Mouse (Mus musculus) liver, adult (tissue): ENCODE data around the gene Onecut1.

Experiments
- GATA4 ChIP-seq: IDR thresholded peaks from 2 replicates; pipeline ENCODE4 v1.6.1; 2014; ENCODE audit warnings: mild to moderate bottlenecking, low read length; ENCODE audit not compliant: insufficient replicate concordance

Gene Onecut1

DNA sequence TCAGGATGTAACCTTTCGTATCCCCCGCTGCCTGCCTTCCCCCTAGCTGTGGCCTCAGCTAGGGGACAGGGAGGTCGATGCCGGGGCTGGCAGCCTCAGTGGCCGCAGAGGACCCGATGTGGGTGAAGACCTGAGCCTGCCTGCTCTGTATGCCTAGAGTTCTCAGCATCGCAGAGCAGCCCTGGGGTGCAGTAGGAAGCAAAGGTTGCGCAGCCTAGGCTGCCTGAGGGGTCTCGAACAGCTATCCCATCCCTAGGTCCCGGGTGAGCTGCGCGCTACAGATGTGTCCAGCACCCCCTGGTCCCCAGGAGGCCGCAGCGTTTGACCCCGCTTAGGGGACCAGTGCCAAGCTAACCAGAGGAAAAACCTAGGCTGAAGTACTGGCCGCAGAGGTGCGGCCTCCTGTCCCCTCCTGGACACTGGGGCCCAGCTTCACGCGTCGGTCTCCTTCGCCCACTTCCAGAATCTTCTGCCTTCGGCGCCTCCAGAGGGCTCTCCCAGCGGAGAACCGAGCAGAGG lies 7.6 kb upstream of the Onecut1 start:
- TF ChIP-seq GATA4, result no peak

DNA sequence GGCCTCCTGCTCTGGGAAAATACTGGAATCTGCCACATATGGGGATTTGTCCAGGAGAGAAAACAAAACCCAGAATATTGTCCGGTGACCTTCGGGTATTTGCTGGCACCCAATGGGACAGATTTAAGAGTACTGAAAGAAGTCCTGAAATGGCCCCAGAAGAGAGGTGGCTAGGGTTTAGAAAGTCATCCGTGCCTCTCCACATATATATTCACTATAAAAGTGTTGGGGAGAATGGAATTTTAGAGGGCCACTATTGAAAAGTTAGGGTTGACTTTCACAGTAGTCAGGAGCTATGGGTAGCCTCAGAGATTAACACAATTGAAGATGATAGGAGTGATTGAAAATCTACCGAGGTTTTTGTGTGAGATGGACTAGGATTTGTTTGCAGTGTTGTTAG lies 6.3 kb upstream of the Onecut1 start:
- TF ChIP-seq GATA4, result no peak

DNA sequence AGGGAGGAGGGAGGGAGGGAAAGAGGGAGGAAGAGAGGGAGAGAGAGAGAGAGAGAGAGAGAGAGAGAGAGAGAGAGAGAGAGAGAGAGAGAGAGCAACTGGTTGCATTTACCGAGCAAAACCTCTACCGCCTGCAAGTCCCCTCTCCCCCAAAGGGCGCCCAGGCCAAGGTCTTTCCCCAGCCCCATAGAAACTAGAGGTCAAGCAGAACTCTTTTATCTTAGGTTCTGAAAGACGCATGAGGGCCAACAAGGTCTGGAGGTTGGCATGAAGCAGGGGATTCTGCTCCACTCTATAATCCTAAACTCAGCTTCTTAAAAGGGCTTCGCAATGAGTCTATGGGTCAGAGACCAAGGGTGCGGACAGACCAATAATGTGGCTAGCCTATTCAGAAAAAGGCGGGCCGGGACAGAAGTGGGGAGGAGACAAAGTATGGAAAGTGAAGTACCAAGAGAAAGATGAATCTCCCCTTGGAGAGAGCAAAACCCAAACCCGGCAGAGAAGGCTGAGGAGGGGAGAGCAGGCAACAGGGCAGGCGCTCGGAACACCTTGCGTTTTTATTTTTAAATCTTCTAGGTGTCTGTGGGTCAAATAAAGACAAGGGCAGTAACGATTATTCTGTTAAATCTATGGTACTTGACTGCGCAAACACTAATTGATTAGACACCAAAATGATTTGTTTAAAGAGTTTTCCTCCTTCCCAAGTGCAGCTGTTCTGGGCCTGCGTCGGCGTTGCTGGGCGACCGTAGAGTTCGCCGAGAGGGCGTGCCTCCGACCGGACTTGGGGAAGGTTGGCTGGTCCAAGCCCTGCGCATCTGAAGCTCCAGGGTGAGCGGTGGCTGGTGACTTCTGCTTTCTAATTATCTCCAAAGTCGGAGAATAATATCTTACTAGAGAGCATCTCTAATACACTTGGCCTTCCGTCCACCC lies 4.9 kb upstream of the Onecut1 start:
- no peak for TF ChIP-seq GATA4

DNA sequence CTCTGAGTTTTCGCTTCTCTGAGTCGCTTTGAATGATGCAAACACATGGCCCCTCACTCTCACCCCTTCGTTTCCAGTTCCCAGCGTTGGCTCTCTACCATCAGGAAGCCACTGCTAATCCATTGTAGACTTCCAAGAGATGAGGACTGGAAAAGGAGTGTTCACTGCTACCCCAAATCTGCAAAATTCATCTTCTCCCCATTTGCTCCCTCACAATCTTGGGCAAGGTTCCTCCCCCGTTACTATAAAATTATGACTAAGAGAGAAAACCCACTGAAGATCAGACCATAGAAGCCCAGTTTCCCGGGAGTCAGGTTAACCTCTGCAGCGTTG lies 4.2 kb upstream of the Onecut1 start:
- no peak for TF ChIP-seq GATA4

DNA sequence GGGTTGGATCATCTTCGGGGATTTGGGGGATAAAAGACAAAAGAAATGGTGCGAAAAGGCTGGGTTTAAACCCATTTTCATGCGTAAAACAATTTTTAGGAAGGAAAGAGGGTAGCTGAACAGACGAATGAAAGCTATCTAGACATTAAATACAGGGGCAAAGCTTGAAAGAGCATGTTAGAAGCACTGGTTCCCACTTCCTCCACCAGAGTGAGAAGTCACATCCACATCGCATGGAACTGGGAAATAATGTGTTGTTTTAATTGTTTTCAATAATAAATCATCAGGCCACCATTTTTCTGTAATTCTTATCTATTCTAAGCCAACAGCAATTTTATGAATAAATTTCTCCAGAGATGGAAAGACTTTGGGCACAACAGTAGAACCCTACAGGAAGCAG lies 3.6 kb upstream of the Onecut1 start:
- no peak for TF ChIP-seq GATA4

DNA sequence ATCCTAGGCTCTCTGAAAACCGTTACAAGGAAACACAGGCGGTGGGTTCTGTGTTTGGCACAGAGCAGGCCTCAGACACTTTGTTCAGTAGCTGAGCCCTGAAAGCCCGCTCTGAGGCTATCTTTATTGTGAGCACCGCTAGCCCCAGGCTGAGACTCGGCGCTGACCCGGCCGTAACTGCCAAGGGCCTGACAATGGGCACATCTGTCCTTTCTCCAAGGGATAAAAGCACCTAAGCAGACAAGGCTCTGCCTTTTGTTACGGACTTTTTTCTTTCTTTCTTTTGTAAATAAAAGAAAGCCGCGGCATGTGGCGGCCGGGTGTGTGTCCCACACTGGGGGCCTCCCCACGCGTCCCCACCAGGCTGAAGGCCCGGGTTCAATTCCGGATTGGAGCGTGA lies 1.3 kb upstream of the Onecut1 start:
- no peak for TF ChIP-seq GATA4

DNA sequence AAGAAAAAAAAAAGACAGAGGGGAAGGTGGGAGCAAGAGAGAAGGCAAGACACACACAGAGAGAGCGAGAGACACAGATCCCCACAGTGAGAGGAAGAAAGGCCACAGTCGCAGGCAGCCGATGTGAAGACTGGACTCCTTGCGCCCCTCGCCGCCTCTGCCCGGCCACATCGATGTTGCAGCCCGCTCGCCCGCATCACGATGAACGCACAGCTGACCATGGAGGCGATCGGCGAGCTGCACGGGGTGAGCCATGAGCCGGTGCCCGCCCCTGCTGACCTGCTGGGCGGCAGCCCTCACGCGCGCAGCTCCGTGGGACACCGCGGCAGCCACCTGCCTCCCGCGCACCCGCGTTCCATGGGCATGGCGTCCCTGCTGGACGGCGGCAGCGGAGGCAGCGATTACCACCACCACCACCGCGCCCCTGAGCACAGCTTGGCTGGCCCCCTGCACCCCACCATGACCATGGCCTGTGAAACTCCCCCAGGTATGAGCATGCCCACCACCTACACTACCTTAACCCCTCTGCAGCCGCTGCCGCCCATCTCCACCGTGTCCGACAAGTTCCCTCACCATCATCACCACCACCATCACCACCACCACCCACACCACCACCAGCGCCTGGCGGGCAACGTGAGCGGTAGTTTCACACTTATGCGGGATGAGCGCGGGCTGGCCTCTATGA lies 517 bp downstream of the Onecut1 start:
- no peak for TF ChIP-seq GATA4

DNA sequence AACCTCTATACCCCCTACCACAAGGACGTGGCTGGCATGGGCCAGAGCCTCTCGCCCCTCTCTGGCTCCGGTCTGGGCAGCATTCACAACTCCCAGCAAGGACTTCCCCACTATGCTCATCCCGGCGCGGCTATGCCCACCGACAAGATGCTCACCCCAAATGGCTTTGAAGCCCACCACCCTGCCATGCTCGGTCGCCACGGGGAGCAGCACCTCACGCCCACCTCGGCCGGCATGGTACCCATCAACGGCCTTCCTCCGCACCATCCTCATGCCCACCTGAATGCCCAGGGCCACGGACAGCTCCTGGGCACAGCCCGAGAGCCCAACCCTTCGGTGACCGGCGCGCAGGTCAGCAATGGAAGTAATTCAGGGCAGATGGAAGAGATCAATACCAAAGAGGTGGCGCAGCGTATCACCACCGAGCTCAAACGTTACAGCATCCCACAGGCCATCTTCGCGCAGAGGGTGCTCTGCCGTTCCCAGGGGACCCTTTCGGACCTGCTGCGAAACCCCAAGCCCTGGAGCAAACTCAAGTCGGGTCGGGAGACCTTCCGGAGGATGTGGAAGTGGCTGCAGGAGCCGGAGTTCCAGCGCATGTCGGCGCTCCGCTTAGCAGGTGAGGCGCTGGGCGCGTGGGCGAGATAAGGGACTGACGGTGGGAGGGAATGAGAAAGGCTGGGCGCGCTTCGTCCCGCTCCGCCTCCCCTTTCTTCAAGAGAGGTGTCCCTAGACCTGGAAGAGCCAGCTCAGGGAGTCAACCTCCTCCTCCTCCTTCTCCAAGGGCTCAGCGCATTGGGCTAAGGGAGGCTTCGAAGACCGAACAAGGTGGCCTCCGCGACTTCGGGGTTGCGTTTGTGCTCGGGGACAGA lies 1.3 kb downstream of the Onecut1 start:
- 0 out of 2 replicates have a peak, but pooled peaks have one; percentile 11 for TF ChIP-seq GATA4

DNA sequence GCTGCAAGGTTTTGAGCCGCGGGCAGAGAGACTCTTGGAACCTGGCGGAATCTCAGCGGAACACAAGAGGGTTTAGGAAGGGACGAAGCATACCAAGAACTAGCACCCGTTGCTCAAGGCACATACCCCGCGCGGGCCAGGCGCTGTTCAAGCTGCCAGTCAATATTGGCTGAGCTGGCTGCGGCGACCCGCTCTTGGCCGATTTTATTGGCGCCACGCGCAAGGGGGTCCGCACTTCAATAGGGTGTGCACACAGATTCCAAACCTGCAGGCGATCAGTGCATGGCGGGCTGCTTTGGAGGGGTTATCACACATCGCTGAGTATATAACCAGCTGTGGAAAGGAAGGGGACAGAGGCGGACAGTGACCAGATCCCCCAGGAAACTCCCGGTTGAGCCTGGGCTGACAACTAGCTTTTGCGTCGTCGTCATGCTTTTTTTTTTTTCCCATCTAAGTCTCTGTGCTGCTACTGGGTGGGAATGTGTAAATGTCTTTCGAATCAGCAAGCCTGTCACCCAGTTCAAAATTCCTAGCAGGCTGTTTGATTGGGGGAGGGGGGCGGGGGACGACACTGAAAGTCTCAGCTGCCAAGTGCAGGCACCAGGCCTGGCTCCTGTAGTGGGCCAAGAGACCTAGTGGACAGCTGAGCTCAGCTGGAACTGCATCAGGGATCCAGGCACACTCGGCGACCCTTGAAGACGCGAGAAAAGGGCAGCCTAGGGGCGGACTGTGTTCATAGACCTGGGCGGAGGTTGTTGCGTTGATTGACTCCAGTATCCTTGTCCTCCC lies 2.1 kb downstream of the Onecut1 start:
- TF ChIP-seq GATA4, result no peak

DNA sequence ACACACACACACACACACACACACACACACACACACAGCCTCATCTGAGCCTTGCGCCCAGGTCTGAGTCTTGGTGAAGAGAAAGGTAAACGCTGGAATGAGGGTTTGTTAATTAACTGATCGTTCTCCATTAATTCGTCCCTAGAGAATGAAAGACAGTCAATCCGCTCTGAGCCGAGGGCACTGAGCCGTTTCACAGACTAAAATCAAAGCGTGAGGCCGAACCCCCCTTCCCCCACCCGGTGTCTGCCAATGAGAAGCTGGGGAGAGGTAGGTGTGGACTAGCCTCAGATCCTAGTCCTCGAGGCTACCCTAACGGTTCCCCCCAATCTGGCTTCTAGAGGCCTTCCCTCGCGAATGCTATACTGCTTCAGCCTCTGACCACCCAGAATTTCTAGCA lies 2.8 kb downstream of the Onecut1 start:
- TF ChIP-seq GATA4, result no peak

DNA sequence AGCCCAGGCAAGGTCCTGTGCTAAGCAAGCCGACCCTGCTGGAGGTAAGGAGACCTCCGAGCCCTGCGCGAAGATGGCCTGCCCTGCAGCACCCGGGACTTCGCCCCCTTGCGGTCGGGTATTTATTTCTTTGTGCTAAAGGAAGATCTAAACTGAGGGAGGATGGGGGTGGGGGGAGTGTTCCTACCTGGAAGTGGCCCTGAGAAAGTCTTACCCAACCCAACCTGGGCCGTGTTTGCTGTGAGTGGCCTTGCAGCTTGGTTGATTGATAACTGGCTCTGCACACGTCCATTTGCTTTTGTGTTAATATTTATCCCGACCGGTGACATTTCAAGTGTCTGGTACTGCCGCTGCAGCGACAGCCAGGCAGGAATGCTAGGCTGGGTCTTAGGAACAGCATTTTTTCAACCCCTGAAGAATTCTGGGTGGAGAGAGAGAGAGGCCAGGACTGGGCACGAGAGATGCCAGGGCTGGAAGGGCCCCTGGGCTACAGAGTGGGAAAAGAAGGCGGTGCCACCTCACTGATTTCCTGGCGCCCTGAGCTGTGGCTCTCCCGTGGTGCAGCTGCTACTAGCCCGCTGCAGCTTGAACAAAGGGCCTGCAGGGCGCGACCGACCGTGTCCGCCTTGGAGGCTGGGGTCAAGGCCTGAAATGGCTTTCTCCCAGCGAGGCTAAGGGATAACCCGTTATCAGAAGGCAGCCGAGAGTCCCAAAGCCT lies 5.0 kb downstream of the Onecut1 start:
- TF ChIP-seq GATA4, result peak; percentile 56; the same call in 1 of the 2 replicates

DNA sequence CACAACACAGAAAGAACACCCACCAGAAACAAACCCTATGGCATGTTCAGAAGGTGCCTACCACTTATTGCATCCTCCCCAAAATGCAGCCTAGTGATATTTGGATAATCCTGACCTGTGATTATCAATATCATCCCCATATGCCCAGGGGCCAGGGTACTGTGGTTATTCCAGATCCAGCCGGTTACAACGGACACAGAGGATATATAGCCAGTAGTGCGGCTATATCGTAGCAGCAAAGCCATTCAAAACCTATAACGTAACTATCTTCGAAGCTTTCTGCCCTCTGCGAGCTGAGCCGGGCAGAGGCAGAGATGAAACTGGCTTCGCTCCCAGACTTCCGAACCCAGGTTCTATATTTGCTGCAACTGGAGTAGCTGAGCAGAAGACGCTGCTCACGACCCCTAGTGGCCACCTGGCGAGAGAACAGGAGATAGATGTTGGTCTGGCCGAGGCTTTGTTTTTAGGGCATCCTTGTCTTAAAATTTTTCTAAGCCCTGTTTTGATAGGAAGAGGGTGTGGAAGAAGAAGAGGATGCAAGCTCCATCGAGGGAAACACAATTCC lies 6.0 kb downstream of the Onecut1 start:
- no peak for TF ChIP-seq GATA4

DNA sequence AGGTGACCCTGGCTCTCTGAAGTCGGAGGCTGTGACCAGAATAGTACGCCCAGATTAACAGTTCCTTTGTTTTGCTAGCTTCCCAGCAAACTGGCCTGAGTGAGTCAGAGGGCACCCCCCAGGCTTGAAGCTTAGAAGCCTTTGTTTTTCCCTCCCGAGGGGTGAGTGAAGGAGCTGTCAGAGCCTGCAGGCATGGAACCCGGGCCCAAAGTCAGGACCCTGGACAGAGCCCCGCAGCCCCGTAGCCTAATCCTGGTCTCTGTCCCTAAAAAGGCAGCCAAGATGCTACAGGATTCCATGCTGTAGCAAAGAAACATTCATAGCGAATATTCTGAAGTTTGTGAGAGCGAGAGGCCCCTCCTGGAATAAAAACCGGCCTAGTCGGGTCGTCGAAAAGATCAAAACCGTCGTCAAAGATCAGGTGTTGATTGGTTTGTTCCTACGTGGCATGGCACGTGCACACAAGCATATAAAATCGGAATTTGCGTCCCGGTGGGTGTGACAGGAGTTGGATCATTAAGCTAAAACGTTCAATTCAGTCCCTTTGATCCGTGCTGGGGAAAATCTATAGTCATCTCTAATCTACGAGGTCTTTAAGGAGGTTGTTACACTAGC lies 6.7 kb downstream of the Onecut1 start:
- TF ChIP-seq GATA4, result no peak
